Mouse (Mus musculus) heart, embryonic 12.5 days (tissue): ENCODE data around the gene Iqgap1. TPM values are rescaled to one million over a fixed set of nuclear protein-coding genes. Genes with fewer than 3 reads are reported as not detected.
A peak's percentile ranks its signal among the peaks of the same experiment; 100 is the strongest.
"Not testable (repeated sequence)": the region's sequence is repeated elsewhere in the genome, so short reads cannot be mapped to it uniquely, and the experiment has no call there.

ENCODE experiments used
- ATAC-seq: fragments of 200-750 bp; cut with Nextera tagmentation; 2 replicates; pipeline ENCODE4 v1.8.0; 2017; ENCODE audit warnings: moderate TSS enrichment, moderate library complexity; ENCODE audit not compliant: insufficient number of reproducible peaks, low FRiP score
- H3K27ac ChIP-seq: fragments of 300-500 bp; sonication (generic); 2 replicates; pipeline ENCODE4 v1.5.1; 2016; ENCODE audit warnings: mild to moderate bottlenecking, moderate library complexity; ENCODE audit not compliant: poor library complexity, severe bottlenecking
- H3K27me3 ChIP-seq: fragments of 300-500 bp; sonication (generic); replicated peaks from 2 replicates; pipeline ENCODE4 v1.6.1; 2016; ENCODE audit warnings: mild to moderate bottlenecking, moderate library complexity
- H3K36me3 ChIP-seq: fragments of 300-500 bp; sonication (generic); 2 replicates; pipeline ENCODE4 v1.6.1; 2016; ENCODE audit warnings: mild to moderate bottlenecking, moderate library complexity
- H3K4me1 ChIP-seq: fragments of 300-500 bp; sonication (generic); replicated peaks from 2 replicates; pipeline ENCODE4 v1.6.1; 2016; ENCODE audit warnings: mild to moderate bottlenecking
- H3K4me2 ChIP-seq: fragments of 300-500 bp; sonication (generic); 2 replicates; pipeline ENCODE4 v1.6.1; 2016; ENCODE audit warnings: mild to moderate bottlenecking, moderate library complexity
- H3K4me3 ChIP-seq: fragments of 300-500 bp; sonication (generic); 2 replicates; pipeline ENCODE4 v1.5.1; 2016; ENCODE audit warnings: mild to moderate bottlenecking
- H3K9ac ChIP-seq: fragments of 300-500 bp; sonication (generic); 2 replicates; pipeline ENCODE4 v1.6.1; 2016; ENCODE audit warnings: mild to moderate bottlenecking, moderate library complexity
- H3K9me3 ChIP-seq: fragments of 300-500 bp; sonication (generic); replicated peaks from 2 replicates; pipeline ENCODE4 v1.6.1; 2016; ENCODE audit warnings: mild to moderate bottlenecking, moderate library complexity
- WGBS: fragments of 180-500 bp; shearing (Covaris S2); methylation state at CpG from one replicate; pipeline ENCODE4 v1.1.7; 2016; 5-methylcytosine and 5-hydroxymethylcytosine counted together
- polyA plus RNA-seq: library from polyadenylated mRNA; unstranded; fragments of >200 nt; fragmentation: Nextera tagmentation; extraction: Ambion mirVana; gene quantifications from 2 replicates; pipeline ENCODE4 v1.2.1, GENCODE M21; 2016

Gene Iqgap1
- polyA plus RNA-seq, 1 experiment from 2014 or later = 41.3 TPM

GRCm38 (mm10) chr7:80843910-80844640 is 18.3 kb upstream of the Iqgap1 start:
- H3K4me1 ChIP-seq = peaks cover under 1% of the 10 kb centered on the region; the same call in 1 of the 2 replicates
- H3K9me3 ChIP-seq = no peaks in the 10 kb centered on the region
- H3K4me2 ChIP-seq = no peak overlapping the region
- WGBS = 87% methylated on average over 8 of the region's 8 CpGs
- no peak for ATAC-seq
- H3K36me3 ChIP-seq = no peaks in the 10 kb centered on the region
- H3K27me3 ChIP-seq = no peaks in the 10 kb centered on the region
- H3K4me3 ChIP-seq = no peak overlapping the region
- H3K9ac ChIP-seq = no peak overlapping the region
- no peak overlapping the region for H3K27ac ChIP-seq

GRCm38 (mm10) chr7:80843176-80843575 is 17.4 kb upstream of the Iqgap1 start:
- 76% methylated on average over 1 of the region's 1 CpGs for WGBS
- H3K27ac ChIP-seq = no peak overlapping the region
- no peak overlapping the region for H3K4me2 ChIP-seq
- no peak for ATAC-seq
- H3K36me3 ChIP-seq = no peaks in the 10 kb centered on the region
- no peaks in the 10 kb centered on the region for H3K9me3 ChIP-seq
- H3K4me3 ChIP-seq = no peak overlapping the region
- no peaks in the 10 kb centered on the region for H3K4me1 ChIP-seq
- H3K27me3 ChIP-seq = no peaks in the 10 kb centered on the region
- H3K9ac ChIP-seq = no peak overlapping the region

GRCm38 (mm10) chr7:80842132-80842531 is 16.4 kb upstream of the Iqgap1 start:
- Histone ChIP-seq H3K4me1 (no peaks in the 10 kb centered on the region), H3K27me3 (no peaks in the 10 kb centered on the region), H3K36me3 (no peaks in the 10 kb centered on the region), H3K9me3 (no peaks in the 10 kb centered on the region), H3K27ac (no peak overlapping the region), H3K4me3 (no peak overlapping the region), H3K4me2 (no peak overlapping the region), H3K9ac (no peak overlapping the region)
- WGBS = 64% methylated on average over 5 of the region's 5 CpGs
- no peak for ATAC-seq

DNA sequence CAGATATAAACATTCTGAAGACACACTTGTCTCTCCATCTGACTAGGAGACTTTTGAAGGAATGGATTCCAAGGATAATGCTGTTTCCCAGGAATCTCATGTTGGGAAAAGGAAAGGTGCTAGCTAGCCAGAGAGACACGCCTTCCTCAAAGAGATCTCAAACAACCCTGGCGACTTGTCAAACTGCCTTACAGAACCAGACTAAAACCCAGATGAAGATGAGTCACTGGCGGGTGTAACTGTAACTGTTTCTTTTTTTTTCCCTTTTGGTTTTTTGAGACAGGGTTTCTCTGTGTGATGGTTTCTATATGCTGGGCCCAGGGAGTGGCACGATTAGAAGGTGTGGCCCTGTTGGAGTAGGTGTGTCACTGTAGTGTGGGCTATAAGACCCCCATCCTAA is 15.2 kb upstream of the Iqgap1 start:
- Histone ChIP-seq H3K4me2 (no peak overlapping the region), H3K27ac (no peak overlapping the region), H3K27me3 (no peaks in the 10 kb centered on the region), H3K9me3 (no peaks in the 10 kb centered on the region), H3K4me3 (no peak overlapping the region), H3K9ac (no peak overlapping the region), H3K4me1 (no peaks in the 10 kb centered on the region), H3K36me3 (no peaks in the 10 kb centered on the region)
- WGBS = 71% methylated on average over 4 of the region's 4 CpGs
- ATAC-seq = no peak

DNA sequence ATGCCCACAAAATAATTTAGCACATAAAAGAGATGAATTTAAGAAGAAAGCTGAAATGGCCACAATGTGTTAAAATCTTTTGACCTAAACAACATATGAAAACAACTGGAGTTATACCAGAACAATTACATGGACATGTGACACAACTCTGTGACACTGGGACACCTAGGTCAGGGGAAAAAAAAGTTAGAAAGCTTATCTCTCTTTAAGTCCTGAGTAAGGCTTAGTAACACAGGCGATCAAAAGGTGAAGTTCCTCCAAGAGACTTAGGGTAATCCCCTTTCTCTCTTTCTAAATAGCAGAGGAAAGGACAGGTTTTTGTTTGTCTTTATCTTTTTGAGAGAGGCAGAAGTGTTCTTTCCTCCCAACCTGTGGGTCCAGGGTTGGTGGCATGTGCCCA is 14.5 kb upstream of the Iqgap1 start:
- Histone ChIP-seq H3K4me3 (no peak overlapping the region), H3K27ac (no peak overlapping the region), H3K4me1 (peaks cover 3% of the 10 kb centered on the region; the same call in 1 of the 2 replicates), H3K27me3 (no peaks in the 10 kb centered on the region), H3K9me3 (no peaks in the 10 kb centered on the region), H3K36me3 (no peaks in the 10 kb centered on the region), H3K4me2 (no peak overlapping the region), H3K9ac (no peak overlapping the region)
- no peak for ATAC-seq
- WGBS = 34% methylated on average over 1 of the region's 1 CpGs

DNA sequence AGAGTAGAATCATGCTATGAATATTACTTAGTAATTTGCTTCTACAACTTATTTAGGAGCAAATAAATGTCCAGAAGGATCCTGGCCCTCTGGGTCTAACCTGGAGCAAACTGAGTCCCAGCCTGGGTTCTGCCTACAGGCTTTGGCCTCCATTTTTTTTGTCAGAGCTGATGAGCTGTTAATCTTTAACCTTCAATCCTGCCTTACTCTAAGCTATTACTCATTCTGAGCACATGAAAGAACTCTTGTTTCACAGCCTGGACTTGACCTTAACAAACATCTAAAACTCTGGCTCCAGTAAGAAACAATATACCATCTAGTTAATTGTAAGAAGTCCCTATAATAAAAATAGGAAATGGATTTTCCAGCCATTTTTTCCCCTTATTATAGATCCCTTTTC is 14.0 kb upstream of the Iqgap1 start:
- Histone ChIP-seq H3K27me3 (no peaks in the 10 kb centered on the region), H3K36me3 (no peaks in the 10 kb centered on the region), H3K9me3 (no peaks in the 10 kb centered on the region), H3K4me2 (no peak overlapping the region), H3K9ac (no peak overlapping the region), H3K4me1 (peaks cover 3% of the 10 kb centered on the region; the same call in 1 of the 2 replicates), H3K27ac (no peak overlapping the region), H3K4me3 (no peak overlapping the region)
- no peak for ATAC-seq

- Histone ChIP-seq H3K9me3 (no peaks in the 10 kb centered on the region), H3K27me3 (no peaks in the 10 kb centered on the region), H3K4me2 (no peak overlapping the region), H3K9ac (no peak overlapping the region), H3K4me3 (no peak overlapping the region), H3K27ac (no peak overlapping the region), H3K4me1 (peaks cover 3% of the 10 kb centered on the region; the same call in 1 of the 2 replicates), H3K36me3 (no peaks in the 10 kb centered on the region)
- ATAC-seq = no peak
- WGBS = 38% methylated on average over 7 of the region's 7 CpGs
Observed at GRCm38 (mm10) chr7:80838247-80838646, 12.5 kb upstream of the Iqgap1 start.

- no peak overlapping the region for H3K27ac ChIP-seq
- H3K27me3 ChIP-seq = no peaks in the 10 kb centered on the region
- no peak overlapping the region for H3K9ac ChIP-seq
- WGBS = 39% methylated on average over 9 of the region's 9 CpGs
- peaks cover 3% of the 10 kb centered on the region for H3K4me1 ChIP-seq
- no peaks in the 10 kb centered on the region for H3K36me3 ChIP-seq
- H3K4me3 ChIP-seq = no peak overlapping the region
- ATAC-seq = no peak
- H3K9me3 ChIP-seq = no peaks in the 10 kb centered on the region
- no peak overlapping the region for H3K4me2 ChIP-seq
Observed at GRCm38 (mm10) chr7:80837736-80838135, 12.0 kb upstream of the Iqgap1 start.

- Histone ChIP-seq H3K9ac (no peak overlapping the region), H3K36me3 (no peaks in the 10 kb centered on the region), H3K4me3 (no peak overlapping the region), H3K4me1 (peaks cover 6% of the 10 kb centered on the region), H3K27me3 (no peaks in the 10 kb centered on the region), H3K27ac (no peak overlapping the region), H3K4me2 (no peak overlapping the region), H3K9me3 (no peaks in the 10 kb centered on the region)
- ATAC-seq = no peak
- 68% methylated on average over 4 of the region's 4 CpGs for WGBS
Observed at GRCm38 (mm10) chr7:80835984-80836652, 10.3 kb upstream of the Iqgap1 start.

DNA sequence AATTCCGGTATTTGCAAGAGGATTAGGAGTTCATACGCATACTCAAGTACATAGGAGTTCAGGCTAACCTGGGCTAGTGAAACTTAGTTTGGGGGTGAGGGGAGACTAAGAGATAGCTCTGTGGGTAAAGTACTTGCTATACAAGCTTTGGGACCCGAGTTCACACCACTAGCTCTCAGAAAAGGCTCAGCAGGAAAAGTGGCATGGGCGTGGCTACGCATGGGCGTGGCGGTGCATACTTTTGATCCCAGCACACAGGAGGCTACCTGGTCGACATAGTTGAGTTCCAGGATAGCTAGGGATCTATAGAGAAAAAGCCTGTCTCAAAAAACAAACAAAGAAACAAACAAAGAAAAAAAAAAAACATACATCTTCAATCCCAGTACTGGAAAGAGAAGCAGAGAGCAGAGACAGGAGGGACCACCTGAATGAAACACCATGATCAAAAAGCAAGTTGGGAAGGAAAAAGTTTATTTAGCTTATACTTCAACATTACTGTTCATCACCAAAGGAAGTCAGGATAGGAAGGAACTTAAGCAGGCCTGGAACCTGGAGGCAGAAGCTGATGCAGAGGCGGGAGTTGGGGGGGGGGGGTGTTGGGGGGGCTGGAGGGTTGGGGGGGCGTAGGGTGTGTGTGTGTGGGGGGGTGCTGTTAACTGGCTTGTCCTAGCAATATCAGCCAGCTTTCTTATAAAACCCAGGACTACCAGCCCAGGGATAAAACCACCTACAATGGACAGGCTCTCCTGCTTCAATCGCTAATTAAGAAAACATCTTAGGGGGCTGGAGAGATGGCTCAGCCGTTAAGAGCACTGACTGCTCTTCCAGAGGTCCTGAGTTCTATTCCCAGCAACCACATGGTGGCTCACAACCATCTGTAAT is 8.1 kb upstream of the Iqgap1 start:
- peaks cover 10% of the 10 kb centered on the region for H3K4me1 ChIP-seq
- H3K4me3 ChIP-seq = no peak overlapping the region
- H3K4me2 ChIP-seq = no peak overlapping the region
- H3K27ac ChIP-seq = no peak overlapping the region
- no peak overlapping the region for H3K9ac ChIP-seq
- no peaks in the 10 kb centered on the region for H3K36me3 ChIP-seq
- H3K9me3 ChIP-seq = no peaks in the 10 kb centered on the region
- no peak for ATAC-seq
- no peaks in the 10 kb centered on the region for H3K27me3 ChIP-seq
- 31% methylated on average over 12 of the region's 12 CpGs for WGBS

DNA sequence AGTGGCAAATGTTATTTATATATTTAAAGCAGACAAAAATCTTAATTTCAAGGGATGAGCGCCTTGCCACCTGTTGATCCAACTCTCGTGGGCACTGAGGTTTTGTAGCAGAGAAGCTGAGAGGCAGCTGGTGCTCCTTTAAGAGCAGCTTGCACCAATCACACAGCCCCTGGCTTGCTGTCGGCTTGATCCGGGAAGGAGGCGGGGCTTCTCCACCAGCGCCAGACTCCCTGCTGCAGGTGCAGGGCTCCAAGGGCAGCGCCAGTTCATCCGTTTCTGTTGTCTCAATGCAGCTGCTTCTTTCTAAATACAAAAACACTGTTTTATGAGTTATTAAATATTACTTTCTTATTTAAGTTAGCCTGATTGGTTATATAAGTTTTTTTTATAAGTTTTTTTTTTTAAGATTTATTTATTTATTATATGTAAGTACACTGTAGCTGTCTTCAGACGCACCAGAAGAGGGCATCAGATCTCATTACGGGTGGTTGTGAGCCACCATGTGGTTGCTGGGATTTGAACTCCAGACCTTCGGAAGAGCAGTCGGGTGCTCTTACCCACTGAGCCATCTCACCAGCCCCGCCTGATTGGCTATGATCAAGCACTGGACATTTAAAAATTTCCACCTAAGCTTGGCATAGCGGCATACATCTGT is 7.3 kb upstream of the Iqgap1 start:
- H3K9me3 ChIP-seq, H3K4me3 ChIP-seq, H3K9ac ChIP-seq, H3K27ac ChIP-seq, H3K36me3 ChIP-seq, H3K27me3 ChIP-seq: not testable (repeated sequence)
- ATAC-seq = peak; percentile 58; the same call in 1 of the 2 replicates
- Histone ChIP-seq H3K4me1 (peaks cover 12% of the 10 kb centered on the region), H3K4me2 (peak overlapping the region; percentile 32)
- 11% methylated on average over 14 of the region's 14 CpGs for WGBS
